Mouse (Mus musculus) ovary, postnatal 14 days (tissue): ENCODE measurements around the gene Tnik.

Source experiments
- DNase-seq: peaks from one replicate; pipeline ENCODE4 v3.0.0; 2022; ENCODE audit warnings: low spot score

Gene Tnik

GRCm38 (mm10) chr3:28617008-28617627 lies 354.1 kb downstream of the Tnik start:
- DNase-seq, result no peak

DNA sequence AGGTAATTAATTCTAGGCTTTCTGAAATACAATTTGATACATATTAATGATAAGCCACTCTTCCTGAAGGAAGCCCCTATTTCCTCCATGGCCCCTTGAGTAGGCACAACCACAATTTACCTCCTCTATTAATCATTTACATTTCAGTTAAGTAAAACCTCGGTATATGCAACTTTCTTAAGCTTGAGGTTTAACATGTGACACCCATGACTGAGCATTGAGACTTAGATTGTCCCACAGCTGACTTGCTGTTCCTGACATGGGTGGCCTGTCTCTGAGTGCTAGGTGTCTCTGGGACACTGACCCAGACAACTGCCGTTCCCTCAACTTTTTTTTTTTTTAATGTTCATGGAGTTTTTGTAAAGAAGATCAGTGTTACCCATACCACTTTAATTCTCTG lies 358.8 kb downstream of the Tnik start:
- DNase-seq, result no peak

DNA sequence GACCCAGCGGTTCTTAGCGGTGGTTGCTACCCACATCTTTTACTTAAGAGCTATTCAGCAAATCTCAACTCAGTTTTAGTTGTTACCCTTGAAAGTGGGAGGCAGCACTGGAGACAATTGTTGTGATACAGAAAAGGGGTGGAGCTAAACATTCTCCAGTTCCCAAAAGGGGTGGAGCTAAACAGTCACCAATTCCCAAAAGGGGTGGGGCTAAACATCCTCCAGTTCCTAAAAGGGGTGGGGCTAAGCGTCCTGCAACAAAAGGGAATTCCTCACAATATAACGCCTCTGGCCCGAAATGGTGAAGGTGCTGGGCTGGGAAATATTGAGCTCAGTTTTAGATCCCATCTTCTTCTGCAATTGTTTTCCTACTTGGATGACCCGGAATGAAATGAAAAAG lies 363.8 kb downstream of the Tnik start:
- DNase-seq, result no peak

GRCm38 (mm10) chr3:28636778-28637177 lies 373.8 kb downstream of the Tnik start:
- no peak for DNase-seq

DNA sequence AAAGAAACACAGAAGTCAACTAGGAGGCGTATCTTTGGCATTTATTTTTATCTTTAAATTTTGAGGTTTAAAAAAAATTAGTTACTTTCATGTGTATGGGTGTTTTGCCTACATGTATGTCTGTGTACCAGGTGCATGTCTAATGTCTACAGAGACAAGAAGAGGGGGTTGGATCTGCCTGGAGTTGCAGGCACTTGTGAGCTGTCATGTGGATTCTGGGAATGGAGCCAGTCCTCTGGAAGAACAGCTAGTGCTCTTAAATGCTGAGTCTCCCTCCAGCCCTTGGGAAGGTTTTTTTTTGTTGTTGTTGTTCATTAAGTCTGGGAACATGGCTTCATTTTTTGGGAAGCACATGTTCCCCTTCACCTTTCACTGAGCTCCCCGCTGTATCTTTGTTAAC lies 375.9 kb downstream of the Tnik start:
- DNase-seq, result no peak

DNA sequence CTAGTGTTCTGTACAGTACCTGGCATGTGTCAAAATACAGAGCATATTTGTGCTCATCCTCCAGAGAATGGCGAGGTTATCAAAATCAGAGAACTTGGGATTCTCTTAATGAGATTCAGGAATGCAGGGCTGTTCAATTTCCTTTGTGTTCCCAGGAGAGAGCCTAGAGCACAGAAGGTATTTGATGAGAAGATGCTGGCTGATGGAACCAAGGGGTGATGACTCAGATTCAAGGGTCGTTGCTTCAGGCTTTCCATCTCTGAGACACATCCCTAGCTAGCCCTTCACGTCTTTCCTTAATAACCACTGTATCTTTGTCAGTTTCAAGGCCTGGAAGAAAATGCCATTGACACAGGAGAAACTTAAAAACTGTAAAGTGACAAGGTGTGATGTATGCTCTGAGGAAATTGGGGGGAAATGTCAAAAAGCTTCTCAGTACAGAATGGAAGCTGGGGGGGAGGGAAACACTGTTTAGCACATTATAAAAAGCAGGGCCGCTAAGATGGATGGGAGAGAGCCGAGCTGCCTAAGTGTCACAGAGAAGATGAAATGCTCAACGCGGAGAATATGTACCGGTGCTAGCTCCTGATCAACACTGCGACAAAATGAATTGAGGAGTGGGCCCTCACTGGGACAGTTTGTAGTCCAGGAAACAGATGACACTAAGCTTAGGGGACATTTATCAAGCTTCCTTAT lies 380.4 kb downstream of the Tnik start:
- no peak for DNase-seq

DNA sequence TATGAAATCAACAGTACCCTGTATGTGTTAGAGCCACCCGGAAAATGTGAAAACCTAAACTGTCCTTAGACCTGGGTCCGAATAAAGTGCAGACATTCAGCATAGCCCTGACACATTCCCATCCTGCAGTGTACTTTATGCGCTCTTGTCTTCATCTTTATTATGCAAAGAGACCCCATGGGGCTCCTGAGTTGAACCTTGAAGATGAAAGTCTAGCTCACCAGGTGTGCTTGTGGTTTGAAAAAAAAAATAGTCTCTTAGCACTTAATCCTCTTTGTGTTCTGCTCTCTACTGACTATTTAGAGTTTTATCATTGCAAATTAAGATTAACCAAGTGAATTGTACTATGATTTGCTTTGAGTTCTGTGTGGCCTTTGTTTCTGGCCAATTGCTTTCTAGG lies 389.6 kb downstream of the Tnik start:
- no peak for DNase-seq

DNA sequence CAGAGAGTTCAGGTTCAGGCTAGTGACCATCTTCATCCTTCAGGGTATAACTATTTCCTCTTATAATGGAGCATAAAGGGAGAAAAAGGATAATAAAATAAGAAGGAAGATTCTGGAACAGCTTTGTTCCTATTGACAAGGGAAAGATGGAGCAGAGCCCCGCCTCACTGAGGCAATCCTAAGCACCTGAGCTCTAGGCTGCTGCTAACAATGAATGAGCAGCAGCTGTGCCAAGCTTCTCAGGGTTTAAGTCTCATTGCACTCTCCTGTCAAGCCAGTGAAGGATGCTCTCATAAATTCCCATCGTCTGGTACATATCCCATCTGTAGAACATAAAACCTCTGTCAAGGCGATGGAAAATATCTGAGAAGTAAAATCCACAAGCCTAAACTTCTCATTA lies 390.0 kb downstream of the Tnik start:
- DNase-seq, result no peak

DNA sequence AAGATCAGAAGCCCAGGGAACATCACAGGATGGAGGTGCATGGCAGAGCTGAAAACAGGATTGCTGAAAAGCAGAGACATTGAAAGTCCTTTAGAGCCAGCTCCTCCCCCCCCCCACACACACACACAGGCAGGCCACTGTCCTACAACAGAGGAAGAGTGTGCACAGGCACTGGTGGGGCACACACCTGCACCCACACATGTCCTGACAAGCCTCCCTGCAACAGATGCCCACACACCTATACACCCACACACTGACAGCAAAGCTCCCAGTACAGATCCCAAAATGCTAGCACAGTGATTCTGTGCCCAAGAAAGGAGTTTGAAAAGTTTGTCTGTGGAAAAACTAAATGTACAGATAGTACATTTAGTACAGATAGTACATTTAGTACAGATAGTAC lies 391.7 kb downstream of the Tnik start:
- DNase-seq, result no peak

DNA sequence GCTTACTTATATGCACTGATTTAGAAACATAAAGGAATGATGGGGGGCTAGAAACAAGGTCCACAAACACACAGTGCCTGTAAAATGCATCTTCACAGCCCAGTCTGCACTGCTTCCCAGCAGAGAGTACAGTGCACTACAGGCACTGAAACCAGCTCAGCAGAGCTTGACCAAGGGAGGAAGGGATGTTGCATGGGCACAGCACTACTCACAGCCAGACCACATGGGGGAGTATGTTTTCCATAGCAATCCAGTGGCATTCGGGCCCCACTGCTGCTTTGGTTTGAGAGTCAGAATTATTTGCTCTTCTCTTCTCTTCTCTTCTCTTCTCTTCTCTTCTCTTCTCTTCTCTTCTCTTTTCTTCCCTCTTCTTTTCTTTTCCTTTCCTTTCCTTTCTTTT lies 395.3 kb downstream of the Tnik start:
- DNase-seq, result no peak

GRCm38 (mm10) chr3:28680851-28681250 lies 417.8 kb downstream of the Tnik start:
- DNase-seq, result no peak

GRCm38 (mm10) chr3:28681866-28682265 lies 418.9 kb downstream of the Tnik start:
- DNase-seq, result no peak

GRCm38 (mm10) chr3:28682411-28682810 lies 419.4 kb downstream of the Tnik start:
- no peak for DNase-seq

GRCm38 (mm10) chr3:28685510-28685909 lies 422.5 kb downstream of the Tnik start:
- DNase-seq, result no peak

DNA sequence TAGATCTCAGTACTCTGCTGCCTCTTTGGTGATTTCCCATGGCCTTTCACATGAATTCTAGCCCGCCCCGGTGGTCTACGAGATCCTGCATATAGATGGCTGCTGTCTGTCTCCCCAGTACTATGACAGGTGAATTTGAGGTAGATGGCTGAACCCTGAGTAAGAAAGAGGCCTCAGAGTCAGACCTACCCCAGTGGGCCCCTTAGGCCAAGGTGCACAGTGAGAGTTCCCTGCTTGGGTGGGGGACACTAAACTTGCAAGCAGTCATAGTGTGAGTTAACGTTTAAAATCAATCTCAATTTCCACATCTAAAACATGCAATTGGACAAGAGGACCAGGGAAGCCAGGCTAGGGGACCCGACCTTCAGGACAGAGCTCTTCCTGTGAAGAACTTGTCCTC lies 431.8 kb downstream of the Tnik start:
- DNase-seq, result no peak

GRCm38 (mm10) chr3:28695608-28696007 lies 432.6 kb downstream of the Tnik start:
- no peak for DNase-seq

GRCm38 (mm10) chr3:28696162-28696561 lies 433.1 kb downstream of the Tnik start:
- no peak for DNase-seq

GRCm38 (mm10) chr3:28697797-28698196 lies 434.8 kb downstream of the Tnik start, which contains the start of gene Slc2a2:
Gene Slc2a2 (plus strand): TSS chr3:28697903.
- no peak for DNase-seq

GRCm38 (mm10) chr3:28699601-28700000 lies 436.6 kb downstream of the Tnik start:
- DNase-seq, result no peak

DNA sequence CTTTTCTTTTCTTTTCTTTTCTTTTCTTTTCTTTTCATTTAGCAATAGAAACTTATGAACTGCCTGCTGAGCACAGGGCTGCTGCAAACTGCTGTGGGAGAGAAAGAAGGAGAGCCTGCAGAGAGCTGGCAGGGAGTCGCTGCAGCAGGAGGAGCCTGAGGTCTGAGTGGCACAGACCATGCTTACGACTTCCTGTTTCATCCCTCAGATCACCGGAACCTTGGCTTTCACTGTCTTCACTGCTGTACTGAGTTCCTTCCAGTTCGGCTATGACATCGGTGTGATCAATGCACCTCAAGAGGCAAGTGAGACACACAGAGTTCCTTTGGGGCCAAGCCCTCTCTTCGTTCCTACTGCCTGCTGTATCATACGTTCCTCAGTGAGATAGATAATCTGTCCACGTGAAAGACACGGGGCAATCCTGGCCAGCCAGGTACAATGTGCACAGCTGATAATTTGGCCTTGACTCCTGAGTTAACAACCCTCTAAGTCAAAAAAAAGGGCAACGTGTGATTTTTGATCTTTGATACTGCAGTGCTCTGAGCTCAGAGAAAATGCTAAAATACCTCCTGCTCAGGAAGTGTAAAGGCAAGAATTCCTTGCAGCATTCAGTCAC lies 442.6 kb downstream of the Tnik start:
- DNase-seq, result no peak

GRCm38 (mm10) chr3:28706736-28707135 lies 443.7 kb downstream of the Tnik start:
- no peak for DNase-seq

GRCm38 (mm10) chr3:28709740-28710139 lies 446.7 kb downstream of the Tnik start:
- DNase-seq, result no peak

DNA sequence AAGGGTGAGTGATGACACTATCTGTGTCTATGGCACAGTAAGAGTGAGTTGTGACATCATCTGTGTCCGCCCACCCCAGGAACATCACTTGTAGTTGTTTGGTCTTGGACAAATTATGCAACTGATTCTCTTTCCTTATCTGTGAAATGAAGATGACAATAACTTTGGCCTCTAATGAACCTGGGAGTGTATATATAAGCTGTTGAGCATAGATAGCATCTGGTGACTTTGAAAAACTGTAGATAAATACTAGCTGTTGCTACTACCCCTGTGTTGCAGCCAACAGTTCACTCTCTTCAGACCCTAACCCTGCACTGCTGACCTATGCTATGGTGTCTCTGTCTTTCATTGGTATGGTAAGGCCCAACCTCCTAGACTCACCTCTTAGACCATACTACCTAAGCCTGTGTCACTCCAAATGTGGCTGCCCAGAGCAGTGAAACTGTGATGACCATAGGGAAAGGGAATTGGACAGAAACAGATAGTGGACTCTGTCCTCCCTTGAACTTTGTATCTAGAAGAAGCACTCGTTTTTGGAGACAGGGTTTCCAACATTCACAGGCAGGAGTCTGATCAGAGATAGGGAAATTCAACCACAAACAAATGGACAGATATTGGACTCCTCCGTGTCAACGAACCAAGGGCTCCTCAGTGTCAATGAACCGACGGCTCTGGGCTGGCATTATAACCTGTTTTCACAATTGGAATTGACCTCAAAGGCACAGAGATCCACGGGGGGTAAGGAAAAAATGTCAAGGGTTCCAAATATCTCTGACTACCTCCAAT lies 451.1 kb downstream of the Tnik start:
- DNase-seq, result no peak
